Mouse (Mus musculus) myocyte (in vitro differentiated cells): ENCODE results near the gene Rbck1.

ENCODE experiments used
- CEBPB ChIP-seq: IDR thresholded peaks from 2 replicates; pipeline ENCODE4 v1.6.1; 2011; ENCODE audit warnings: mild to moderate bottlenecking, moderate library complexity; ENCODE audit not compliant: poor library complexity, insufficient read depth, severe bottlenecking
- E2F4 ChIP-seq: IDR thresholded peaks from one replicate; pipeline ENCODE4 v1.6.1; 2011; ENCODE audit warnings: mild to moderate bottlenecking, control low read depth, moderate library complexity; ENCODE audit not compliant: insufficient read depth
- MAX ChIP-seq: IDR thresholded peaks from one replicate; pipeline ENCODE4 v1.6.1; 2011; ENCODE audit warnings: low read depth, mild to moderate bottlenecking, control low read depth
- MYOD1 ChIP-seq, 3 experiments: IDR thresholded peaks; one replicate each; pipeline ENCODE4 v1.6.1; 2011; ENCODE audit warnings: control low read depth in 2 of 3, low read depth in 2 of 3, mild to moderate bottlenecking in 2 of 3, moderate library complexity in 1 of 3; ENCODE audit not compliant: insufficient read length in 2 of 3, control insufficient read depth in 1 of 3
- MYOG ChIP-seq, 3 experiments: IDR thresholded peaks; one replicate each; pipeline ENCODE4 v1.6.1; 2011; ENCODE audit warnings: control low read depth in 2 of 3, low read depth in 2 of 3, mild to moderate bottlenecking in 2 of 3; ENCODE audit not compliant: insufficient read length in 2 of 3, control insufficient read depth in 1 of 3, insufficient read depth in 1 of 3
- POLR2A ChIP-seq: IDR thresholded peaks from one replicate; pipeline ENCODE4 v1.6.1; 2011; ENCODE audit warnings: low read depth, mild to moderate bottlenecking, control low read depth, moderate library complexity; ENCODE audit not compliant: insufficient read length
- POLR2AphosphoS2 ChIP-seq: IDR thresholded peaks from one replicate; pipeline ENCODE4 v1.6.1; 2011; ENCODE audit warnings: low read depth, control low read depth; ENCODE audit not compliant: insufficient read length
- REST ChIP-seq: IDR thresholded peaks from one replicate; pipeline ENCODE4 v1.6.1; 2011; ENCODE audit warnings: mild to moderate bottlenecking, control low read depth, moderate library complexity; ENCODE audit not compliant: insufficient read depth, insufficient read length
- SRF ChIP-seq: IDR thresholded peaks from one replicate; pipeline ENCODE4 v1.6.1; 2011; ENCODE audit warnings: low read depth; ENCODE audit not compliant: control insufficient read depth, insufficient read length
- TCF12 ChIP-seq: IDR thresholded peaks from one replicate; pipeline ENCODE4 v1.6.1; 2011; ENCODE audit warnings: mild to moderate bottlenecking, control low read depth; ENCODE audit not compliant: poor library complexity, insufficient read depth, severe bottlenecking
- TCF3 ChIP-seq: IDR thresholded peaks from one replicate; pipeline ENCODE4 v1.6.1; 2011; ENCODE audit warnings: low read depth, control low read depth; ENCODE audit not compliant: insufficient read length
- USF1 ChIP-seq: IDR thresholded peaks from one replicate; pipeline ENCODE4 v1.6.1; 2011; ENCODE audit warnings: low read depth, mild to moderate bottlenecking, control low read depth, moderate library complexity

- TF ChIP-seq POLR2A (no peak), MAX (no peak), MYOG (IDR thresholded peaks at IDR 0.05; ENCODE audit: control insufficient read depth in 1 of 3, insufficient read depth in 1 of 3, insufficient read length in 2 of 3, low read depth in 2 of 3) (no peak), POLR2AphosphoS2 (peak; percentile 27), E2F4 (no peak), MYOD1 (IDR thresholded peaks at IDR 0.05; ENCODE audit: control insufficient read depth in 1 of 3, insufficient read length in 2 of 3, low read depth in 2 of 3) (no peak), TCF12 (no peak), USF1 (no peak), CEBPB (no peak), TCF3 (no peak), REST (no peak), SRF (no peak)
These were observed 19.5 kb downstream of the Rbck1 start for GRCm38 (mm10) chr2:152312996-152313395.
